Mouse (Mus musculus): ENCODE measurements at regions not wholly inside any gene's neighbourhood (a gene's known extent, or its start where the extent isn't known, plus 50 kb on each side); places are given as distances from the start of the nearest gene placed in this dataset.

DNA sequence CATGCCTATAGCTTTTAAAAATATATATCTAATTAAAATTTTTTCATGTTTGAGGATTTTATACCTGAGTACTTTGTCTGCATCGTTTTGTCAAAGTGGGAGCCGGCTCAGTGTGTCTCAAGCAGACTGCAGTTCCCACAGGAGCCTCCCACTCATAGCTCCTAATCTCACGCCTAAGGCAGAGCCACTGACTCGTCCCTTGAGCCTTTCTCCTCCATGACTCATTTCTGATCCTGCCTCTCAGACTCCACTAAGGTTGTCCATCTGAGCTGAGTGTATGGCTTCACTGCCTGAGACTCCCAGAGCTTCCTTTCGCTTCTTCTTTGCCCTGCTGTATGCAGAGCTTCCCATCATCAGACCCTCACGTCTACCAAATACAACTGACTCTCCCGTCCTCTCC, 98.8 kb downstream of the Efnb2 start:
- DNase-seq: no peak
- Histone ChIP-seq H3K4me3 (no peak overlapping the region), H3K27ac (no peak overlapping the region)
- no peak for TF ChIP-seq CTCF (IDR thresholded peaks at IDR 0.05)
- intact Hi-C loops (cut with DNase I): no loop called here

DNA sequence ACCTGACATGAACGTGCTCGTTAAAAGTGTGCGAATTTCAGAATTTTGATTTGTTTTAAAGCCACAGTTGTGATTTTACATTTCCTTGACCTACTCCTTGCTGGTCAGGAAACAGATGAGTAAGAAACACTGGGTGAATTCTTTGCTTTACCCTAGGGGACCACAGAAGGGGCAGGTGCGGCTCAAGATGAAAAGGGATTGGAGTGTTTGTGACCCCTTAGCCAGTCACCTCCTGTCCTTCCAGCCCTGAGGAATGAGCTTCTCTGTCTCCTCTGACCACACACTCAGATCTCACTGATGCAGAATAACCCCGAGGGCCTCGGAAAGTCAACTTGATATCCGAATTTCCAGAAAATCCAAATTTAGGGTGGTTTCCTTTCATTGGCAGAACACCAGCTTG, 103.0 kb downstream of the Efnb2 start:
- Histone ChIP-seq H3K4me3 (no peak overlapping the region), H3K27ac (no peak overlapping the region)
- no peak for TF ChIP-seq CTCF (IDR thresholded peaks at IDR 0.05)
- intact Hi-C loops (cut with DNase I): no loop called here
- DNase-seq: no peak

DNA sequence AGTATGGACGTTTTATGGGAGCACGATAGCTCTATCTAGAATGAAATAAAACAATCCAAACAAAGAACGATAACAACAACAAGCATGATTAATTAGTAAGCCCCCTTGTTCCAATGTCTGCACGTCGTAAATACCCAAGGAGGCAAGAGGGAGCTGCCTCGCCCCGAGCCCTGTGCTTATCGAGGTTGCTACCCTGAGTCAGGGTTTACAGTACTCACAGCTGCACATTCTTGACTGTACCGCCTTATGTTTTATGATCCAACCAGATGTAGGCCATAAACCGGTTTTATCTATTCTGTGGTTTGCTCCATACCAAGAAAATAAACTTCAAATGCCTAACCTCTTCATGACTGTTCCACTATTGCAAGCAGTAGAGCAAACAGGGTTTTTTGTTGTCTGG, 104.9 kb downstream of the Efnb2 start:
- Histone ChIP-seq H3K4me3 (no peak overlapping the region), H3K27ac (no peak overlapping the region)
- intact Hi-C loops (cut with DNase I): no loop called here
- no peak for DNase-seq
- no peak for TF ChIP-seq CTCF (IDR thresholded peaks at IDR 0.05)

DNA sequence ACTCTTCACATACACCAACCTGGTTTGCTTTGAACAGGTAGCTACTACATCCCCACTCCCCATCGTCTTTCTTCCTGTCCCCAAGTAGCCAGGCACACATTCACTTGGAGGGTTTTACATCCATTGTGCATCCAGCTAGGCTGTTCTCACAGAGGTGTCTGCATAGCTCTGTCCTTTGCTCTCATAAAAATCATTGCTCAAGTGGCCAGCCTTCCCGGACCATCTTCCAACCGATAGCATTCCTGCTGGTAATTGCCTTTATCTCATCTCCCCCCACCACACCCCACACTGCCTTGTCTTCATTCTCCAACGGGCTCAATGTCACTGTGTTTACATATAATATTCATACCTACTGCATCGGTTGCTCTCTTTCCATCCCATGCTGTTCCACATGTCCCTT, 106.4 kb downstream of the Efnb2 start:
- DNase-seq: no peak
- TF ChIP-seq CTCF (IDR thresholded peaks at IDR 0.05): no peak
- intact Hi-C loops (cut with DNase I): no loop called here
- no peak overlapping the region for H3K27ac ChIP-seq
- H3K4me3 ChIP-seq: no peak overlapping the region

DNA sequence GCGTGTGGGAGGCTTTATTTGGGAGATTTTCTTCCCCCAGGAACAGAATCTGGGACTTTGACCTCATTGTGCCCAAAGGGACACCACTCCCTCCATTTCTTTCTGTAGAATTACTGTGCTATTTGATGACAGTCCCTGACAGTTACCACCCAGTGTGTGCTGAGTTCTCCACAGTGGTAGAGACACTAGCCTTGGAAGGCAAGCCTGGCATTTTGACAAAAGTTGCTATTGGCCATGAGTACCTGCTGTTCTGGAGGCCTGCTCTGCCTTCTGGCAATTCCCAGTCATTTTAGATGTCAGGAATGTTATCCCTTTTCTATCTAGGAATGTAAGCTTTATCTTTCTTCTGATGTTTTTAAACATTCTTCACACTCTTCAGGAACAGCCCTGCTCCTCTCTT, 108.3 kb downstream of the Efnb2 start:
- DNase-seq: no peak
- TF ChIP-seq CTCF (IDR thresholded peaks at IDR 0.05): no peak
- intact Hi-C loops (cut with DNase I): no loop called here
- H3K27ac ChIP-seq: no peak overlapping the region
- H3K4me3 ChIP-seq: no peak overlapping the region

DNA sequence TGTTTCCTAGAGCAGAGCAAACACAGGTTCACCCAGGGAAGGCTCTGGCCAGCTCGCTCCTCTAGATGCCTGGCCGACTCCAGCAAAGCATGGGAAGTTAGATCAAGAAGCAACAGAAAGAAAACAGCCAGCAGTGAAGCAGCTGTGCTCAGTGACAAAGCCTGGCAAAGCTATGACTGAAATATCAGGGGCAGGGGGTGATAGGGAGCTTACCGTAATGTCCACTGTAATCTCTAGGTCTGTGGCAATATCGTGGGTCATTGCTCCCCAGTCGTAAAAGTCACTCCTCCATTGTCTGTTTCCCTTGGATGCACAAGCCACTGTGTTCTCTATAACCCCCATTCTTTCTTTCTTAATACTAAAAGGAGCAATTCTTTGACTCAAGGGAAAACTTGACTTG, 124.4 kb downstream of the Efnb2 start:
- no peak for TF ChIP-seq CTCF (IDR thresholded peaks at IDR 0.05)
- intact Hi-C loops (cut with DNase I): no loop called here

DNA sequence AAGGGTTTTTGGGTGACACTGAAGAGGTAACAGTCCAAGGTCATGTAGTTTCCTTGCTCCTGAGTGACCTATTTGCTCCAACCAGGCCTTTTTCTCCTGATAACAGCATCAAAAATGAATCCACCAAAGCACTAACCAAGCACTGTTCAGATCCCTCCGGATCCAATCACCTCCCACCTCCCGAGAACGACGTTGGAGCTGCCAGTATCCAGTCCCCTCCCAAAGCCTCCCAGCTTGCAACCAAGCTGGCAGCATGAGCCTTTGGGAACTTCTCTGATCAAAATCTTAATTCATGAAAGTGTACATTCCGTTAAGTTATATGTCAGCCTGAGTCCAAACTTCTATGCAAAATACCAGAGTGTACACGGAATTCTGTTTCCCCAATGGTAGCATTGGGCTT, 126.3 kb downstream of the Efnb2 start:
- no peak overlapping the region for H3K4me3 ChIP-seq
- no peak overlapping the region for H3K27ac ChIP-seq
- no peak for TF ChIP-seq CTCF (IDR thresholded peaks at IDR 0.05)
- intact Hi-C loops (cut with DNase I): no loop called here
- DNase-seq: no peak

More for the DNA sequence above, 124.4 kb downstream of the Efnb2 start:
- Histone ChIP-seq H3K4me3 (no peak overlapping the region), H3K27ac (no peak overlapping the region)
- no peak for DNase-seq

DNA sequence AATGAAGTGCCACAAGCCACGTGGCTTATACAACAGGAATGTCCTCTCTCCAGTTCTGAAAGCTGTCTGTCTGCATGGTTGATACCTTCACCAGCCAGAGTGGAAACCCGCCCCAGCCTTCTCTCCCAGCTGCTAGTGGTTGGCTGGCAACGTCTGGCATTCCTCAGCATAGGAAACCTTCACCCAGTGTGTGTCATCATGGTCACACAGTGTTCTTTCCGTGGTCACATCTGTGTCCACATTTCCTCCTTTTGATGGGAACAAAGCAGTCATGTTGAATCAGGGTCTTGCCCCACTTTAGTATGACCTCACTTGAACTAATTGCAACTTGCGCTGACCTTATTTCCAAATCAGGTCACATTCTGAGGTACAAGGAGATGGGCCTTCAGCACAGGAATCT, 128.1 kb downstream of the Efnb2 start:
- Histone ChIP-seq H3K4me3 (no peak overlapping the region), H3K27ac (no peak overlapping the region)
- DNase-seq: no peak
- intact Hi-C loops (cut with DNase I): no loop called here
- TF ChIP-seq CTCF (IDR thresholded peaks at IDR 0.05): no peak

DNA sequence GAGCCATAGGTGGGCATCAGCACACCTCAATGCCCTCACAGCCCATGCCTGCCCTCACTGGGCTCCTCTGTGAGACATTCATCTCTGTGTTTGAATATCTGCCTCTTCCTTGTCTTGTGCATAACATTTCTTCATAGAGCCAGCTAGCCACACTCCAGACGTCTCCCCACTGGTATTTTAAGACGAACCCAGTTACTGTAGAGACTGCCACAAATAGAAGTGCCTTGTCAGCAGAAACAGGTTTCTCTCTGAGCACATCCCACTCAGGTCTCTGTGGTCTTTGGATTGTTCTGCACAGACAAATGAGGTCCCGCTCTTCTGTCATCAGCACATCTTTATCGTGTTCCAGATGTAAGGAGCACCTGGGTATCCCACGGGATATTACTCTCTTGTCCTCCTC, 130.5 kb downstream of the Efnb2 start:
- no peak for DNase-seq
- no peak for TF ChIP-seq CTCF (IDR thresholded peaks at IDR 0.05)
- intact Hi-C loops (cut with DNase I): no loop called here
- Histone ChIP-seq H3K4me3 (no peak overlapping the region), H3K27ac (no peak overlapping the region)

DNA sequence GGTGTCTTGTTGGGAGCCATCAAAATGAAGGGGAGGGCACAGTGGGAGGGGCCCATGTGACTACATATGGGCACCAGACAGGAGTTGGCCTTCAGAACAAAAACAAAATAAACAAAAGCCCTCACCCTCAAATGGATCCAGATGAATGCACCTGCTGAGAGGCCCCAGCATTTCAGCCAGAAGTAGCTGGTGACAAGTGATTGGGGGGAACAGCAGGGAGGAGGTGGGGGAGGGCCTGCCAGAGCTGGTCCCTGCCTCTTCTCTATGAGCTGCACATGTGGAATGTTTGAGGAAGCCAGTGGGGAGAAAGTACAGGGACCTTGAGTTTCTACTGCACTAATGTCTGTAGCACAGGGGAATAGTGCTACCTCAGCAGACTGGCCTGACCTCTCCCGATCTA, 139.5 kb downstream of the Efnb2 start:
- H3K27ac ChIP-seq: no peak overlapping the region
- no peak for DNase-seq
- intact Hi-C loops (cut with DNase I): no loop called here

DNA sequence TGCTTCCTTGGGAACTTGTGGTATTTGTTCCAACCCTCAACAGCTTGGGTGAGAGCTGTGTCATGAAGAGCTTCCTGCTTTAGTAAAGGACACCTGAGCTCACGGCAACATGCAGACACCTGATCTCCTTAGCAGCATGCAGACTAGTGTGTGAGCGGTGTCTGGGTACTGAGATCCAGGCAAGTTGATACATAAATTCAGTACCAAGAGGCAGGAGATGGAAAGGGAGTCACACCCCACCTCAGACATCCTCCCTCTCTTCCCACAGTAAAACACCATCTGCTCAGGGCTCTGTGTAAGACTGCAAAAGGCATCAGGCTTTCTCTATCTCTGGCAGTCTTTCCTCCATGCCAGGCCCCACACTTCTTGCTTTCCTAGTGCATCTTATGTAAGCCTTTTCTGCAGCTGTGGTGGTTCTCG, 141.3 kb downstream of the Efnb2 start:
- Histone ChIP-seq H3K27ac (no peak overlapping the region), H3K4me3 (no peak overlapping the region)
- TF ChIP-seq CTCF (IDR thresholded peaks at IDR 0.05): no peak
- no peak for DNase-seq
- intact Hi-C loops (cut with DNase I): no loop called here

More for the DNA sequence above, 139.5 kb downstream of the Efnb2 start:
- no peak overlapping the region for H3K4me3 ChIP-seq
- TF ChIP-seq CTCF (IDR thresholded peaks at IDR 0.05): no peak

DNA sequence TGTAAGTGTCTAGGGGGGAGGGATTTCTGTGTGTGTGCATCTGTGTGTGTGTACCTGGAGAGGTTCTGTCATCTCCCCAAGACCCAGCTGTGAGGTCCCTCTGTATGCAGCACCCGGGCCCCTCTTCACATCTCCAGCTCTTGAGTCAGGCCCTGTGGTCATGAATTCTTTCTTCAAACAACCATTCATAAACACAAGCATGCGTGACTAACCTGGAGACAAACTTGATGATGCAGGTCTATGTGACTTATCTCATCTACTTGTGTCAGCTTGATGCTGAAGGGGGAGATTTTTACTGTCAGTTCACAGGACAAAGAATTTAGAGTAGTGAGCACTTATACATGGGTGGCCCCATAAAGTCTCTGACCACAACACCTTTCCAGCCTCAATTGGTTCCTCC, 143.4 kb downstream of the Efnb2 start:
- DNase-seq: no peak
- TF ChIP-seq CTCF (IDR thresholded peaks at IDR 0.05): no peak
- Histone ChIP-seq H3K27ac (no peak overlapping the region), H3K4me3 (no peak overlapping the region)
- intact Hi-C loops (cut with DNase I): no loop called here

DNA sequence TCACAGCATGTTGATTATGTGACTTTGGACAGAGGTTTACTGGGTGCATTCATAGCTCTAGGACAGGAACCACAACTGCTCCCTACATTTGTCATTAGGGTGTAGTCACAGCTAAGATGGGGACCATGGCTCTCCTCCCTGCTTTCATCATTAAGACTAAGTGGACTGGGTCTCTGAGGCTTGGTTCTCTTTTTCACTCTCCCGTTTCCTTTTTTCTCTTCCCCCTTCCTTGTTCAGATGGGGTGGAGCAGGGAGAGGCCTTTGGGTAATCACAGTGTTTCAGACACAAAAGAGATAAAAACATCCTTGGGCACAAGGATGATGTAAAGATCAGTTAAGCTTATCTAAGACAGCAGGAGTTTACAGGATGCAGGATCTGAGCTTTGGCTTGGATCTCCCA, 144.8 kb downstream of the Efnb2 start:
- intact Hi-C loops (cut with DNase I): no loop called here
- no peak for DNase-seq
- no peak overlapping the region for H3K4me3 ChIP-seq
- H3K27ac ChIP-seq: no peak overlapping the region
- no peak for TF ChIP-seq CTCF (IDR thresholded peaks at IDR 0.05)

DNA sequence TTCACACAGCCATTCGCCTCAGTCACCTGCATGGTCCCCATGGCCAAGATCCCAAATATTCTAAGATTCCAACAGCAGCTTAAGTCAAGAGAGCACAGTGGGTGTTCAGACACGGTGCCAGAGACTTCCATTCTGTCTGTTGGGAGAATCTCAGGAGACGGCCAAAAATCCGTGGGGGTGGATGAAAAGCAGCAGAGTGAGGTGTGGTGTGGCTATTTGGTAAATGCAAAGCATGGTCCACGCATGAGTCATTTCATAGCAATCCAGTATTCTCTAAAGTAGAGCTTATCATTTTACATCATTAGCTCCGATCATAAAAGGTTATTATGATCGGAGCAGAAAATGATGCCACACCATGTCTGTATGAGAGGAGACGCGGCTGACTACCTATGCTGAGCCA, 161.1 kb downstream of the Efnb2 start:
- DNase-seq: no peak
- Histone ChIP-seq H3K4me3 (no peak overlapping the region), H3K27ac (no peak overlapping the region)
- no peak for TF ChIP-seq CTCF (IDR thresholded peaks at IDR 0.05)
- intact Hi-C loops (cut with DNase I): no loop called here

DNA sequence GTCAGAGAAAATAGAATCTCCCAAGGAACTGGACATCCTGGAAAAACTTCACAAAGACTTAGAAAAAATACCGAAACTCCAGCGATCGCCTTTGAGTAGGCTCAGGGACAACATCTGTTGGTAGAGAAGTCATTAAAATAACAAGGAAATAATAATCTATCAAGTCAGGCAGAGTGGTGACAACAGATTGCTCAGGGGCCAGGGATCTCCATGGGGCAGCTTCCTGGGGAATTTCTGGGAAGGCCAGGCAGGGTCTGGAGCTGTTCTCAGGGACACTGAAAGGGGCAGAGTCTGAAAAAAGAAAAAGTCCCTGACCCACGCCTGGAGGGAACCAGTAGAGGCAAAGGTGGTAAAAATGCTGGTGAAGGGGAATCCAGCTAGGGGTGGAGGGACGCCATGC, 162.3 kb downstream of the Efnb2 start:
- no peak for TF ChIP-seq CTCF (IDR thresholded peaks at IDR 0.05)
- intact Hi-C loops (cut with DNase I): no loop called here
- H3K27ac ChIP-seq: no peak overlapping the region
- H3K4me3 ChIP-seq: no peak overlapping the region
- DNase-seq: no peak

Measured in gastrocnemius, adult 2 months (tissue).